Mouse (Mus musculus): ENCODE data around the gene Abcg4. TPM values are rescaled to one million over a fixed set of nuclear protein-coding genes. Genes with fewer than 3 reads are reported as not detected.
A peak's percentile ranks its signal among the peaks of the same experiment; 100 is the strongest.

Abcg4 gene
- total RNA-seq, 2 experiments from 2014 or later: 111 to 314 TPM

DNA sequence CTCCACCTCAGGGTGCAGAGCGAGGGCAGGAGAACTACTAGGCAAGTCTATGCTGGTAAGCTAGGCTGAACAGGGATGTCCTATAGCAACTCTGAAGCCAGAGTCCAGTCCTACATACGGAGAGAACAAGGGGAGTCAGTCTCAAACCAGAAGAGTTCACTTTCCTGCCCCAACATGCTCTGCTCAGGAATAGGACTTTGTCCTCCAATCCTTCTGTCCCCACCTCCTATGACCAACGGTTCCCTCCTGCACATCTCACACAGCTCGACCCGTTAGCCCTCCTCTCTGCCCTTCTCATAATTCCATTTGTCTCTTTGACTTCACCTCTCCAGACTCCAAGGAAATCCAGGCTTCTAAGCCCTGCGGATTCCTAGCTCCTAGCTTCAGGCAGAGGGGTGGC is 40.5 kb downstream of the Abcg4 start:
- ATAC-seq (replicated peaks; ENCODE audit: low FRiP score, poor library complexity, severe bottlenecking): no peak

DNA sequence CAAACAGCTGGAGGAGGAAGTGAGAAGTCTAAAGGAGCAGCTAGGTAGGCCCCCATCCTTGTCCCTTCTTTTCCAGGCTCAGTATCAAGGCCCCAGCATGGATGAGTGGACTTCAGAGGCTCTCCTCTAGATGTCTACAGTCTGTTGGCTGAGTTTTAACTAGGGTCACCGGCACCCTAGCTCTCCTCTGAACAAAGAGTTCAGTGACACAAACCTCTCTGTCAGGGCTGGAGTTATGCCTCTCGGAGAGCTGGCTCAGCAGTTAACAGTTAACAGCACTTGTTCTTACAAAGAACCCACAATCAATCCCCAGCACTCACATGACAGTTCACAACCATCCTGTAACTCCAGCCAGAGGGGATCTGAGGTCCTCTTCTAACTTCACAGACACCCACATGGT is 44.8 kb downstream of the Abcg4 start:
- ATAC-seq (replicated peaks; ENCODE audit: low FRiP score, poor library complexity, severe bottlenecking): no peak

DNA sequence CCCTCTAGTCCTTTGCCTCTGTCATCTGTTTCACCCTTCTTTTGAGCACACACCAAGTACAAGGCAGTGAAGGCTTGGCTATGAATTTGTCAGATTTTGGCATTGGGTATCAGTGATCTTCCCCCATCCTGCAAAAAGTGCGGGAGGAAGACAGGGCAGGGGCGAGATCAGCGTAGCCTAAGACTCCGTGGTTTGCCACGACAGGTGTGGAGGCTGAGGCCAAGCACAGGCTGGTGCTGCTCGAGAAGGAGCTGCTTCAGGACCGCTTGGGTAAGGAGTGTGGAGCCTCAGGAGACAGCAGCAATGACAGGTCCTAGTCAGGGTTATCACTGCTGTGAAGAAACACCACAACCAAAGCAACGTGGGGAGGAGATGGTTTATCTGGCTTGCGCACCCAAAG is 47.0 kb downstream of the Abcg4 start:
- ATAC-seq (replicated peaks; ENCODE audit: low FRiP score, poor library complexity, severe bottlenecking): no peak

DNA sequence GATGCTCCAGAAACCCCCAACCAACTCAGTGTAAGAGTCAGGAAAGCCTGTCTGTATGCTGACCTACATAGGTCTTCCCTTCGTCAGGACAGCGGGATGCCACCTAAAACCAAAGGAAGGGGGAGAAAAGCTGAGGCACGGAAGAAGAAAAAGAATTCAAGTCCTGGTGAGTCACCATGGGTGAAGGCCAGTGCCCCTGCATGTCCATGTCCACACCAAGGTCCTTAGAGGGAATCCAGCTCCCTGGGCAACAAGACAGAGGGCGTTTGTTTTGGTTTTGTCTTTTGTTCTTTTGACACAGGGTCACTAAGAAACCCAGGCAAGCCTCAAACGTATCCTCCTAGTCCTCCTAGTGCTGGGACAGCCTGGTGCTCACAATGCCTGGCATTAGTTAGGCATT is 47.5 kb downstream of the Abcg4 start:
- ATAC-seq (replicated peaks; ENCODE audit: low FRiP score, poor library complexity, severe bottlenecking): no peak

DNA sequence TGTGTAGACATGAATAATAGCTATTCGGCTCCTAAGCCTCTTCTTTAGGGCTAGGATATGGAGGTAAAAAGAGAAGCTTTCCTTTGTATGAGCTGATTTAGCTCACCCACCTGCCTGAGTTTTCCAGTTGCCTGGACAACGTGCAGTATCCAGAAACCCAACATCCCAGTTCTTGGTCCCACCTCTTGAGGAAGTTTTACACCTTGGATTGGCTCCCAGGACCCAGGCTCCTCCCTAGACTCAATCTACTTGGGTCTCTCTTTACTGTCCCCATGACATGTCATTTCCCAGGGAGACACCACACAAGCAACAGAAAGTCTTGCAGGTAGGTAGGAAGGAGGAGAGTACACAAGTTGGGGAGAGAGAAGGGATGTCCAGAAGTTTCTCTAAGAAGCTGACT is 48.0 kb downstream of the Abcg4 start, which contains the start of gene Ccdc153:
TSS of gene Ccdc153 (plus strand) at position 278 of the 400 bp plus-strand sequence.
- ATAC-seq (replicated peaks; ENCODE audit: low FRiP score, poor library complexity, severe bottlenecking): no peak

DNA sequence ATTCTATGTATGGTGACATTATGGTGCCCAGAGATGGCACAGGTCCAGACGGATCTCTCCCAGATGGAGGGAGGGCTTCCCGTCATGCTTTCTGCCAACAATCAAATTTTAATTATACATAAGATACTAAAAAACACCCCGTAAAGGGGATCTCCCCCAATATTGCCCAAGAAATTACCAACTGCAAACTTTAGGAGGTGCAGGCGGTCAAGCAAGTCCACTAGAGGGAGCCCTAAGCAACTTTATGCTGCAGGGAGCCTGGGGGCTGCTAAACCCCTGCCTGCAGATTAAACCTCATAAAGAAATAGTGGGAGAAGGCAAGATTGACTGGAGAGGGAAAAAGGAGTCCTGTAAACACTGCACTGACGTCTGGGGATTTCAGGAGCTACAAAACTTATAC is 49.0 kb downstream of the Abcg4 start:
- no peak; the same call in 1 of the 2 replicates for ATAC-seq (replicated peaks; ENCODE audit: low FRiP score, poor library complexity, severe bottlenecking)

DNA sequence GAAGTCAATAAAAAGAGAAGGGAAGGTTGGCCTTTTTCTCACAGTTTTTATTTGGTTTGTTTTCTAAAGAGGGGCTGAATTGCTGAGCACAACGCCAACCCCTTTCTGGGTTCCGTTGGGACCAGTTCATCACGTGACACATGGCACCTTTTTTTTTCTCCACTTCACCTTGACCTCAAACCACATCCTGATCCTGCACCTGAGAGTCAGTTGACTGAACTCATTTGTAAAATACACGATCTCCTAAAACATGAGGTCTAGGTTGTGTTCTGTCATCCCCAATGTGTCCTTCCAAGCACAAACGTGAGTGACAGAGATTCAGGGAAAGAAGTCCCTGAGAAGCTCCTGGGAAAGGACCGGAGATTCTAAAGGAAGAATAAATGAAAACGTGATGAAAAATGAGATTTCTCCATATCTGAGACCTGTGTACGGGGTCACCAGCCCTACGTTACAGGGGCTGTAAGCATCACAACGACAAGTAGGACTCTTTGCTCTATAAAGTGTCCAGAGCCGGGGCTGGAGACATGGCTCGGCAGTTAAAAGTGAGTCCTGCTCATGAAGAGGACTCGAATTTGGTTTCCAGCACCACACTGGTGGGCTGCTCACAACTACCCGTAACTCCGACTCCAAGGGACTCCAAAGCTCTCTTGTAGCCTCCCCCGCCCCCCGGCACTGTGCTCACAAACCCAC is 49.8 kb downstream of the Abcg4 start:
- no peak for ATAC-seq (replicated peaks; ENCODE audit: low FRiP score, poor library complexity, severe bottlenecking)

DNA sequence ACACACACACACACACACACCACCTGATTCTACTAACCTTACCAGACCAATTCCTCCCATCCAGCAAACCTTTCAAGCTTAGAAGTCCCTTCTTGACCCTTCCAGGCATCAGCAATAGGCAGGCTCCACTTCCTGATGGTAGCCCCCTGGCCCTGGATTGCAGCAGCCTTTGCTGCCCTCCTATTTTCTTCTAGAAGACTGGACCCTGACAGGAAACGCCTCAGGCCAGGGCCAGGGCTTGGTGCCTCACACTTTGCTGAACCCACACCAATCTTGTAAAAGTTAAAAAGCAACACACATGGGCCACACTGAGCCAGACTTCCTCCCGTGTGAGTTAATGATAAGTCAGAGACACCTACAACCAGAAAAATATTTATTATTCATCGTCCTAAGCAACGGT is 51.3 kb downstream of the Abcg4 start:
- ATAC-seq (replicated peaks; ENCODE audit: low FRiP score, poor library complexity, severe bottlenecking): no peak

DNA sequence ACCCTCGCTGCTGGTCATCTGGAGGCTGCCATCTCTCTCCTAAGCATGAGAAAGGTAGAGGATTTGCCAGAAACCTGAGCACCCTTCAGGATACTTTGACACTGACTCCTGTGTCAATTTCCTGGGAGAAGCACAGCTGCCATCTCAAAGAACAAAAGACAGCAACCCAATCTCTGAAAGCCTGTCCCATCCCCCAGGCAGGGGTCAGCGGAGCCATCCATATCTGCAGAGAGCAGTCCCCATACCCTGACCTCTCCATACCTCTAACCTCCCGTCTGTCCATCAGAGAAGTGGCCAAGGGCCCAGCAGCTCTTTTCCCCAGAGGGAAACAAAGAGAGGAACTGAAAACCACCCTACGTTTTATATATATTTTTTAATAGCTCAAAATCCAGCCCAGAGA is 51.8 kb downstream of the Abcg4 start:
- ATAC-seq (replicated peaks; ENCODE audit: low FRiP score, poor library complexity, severe bottlenecking): no peak

DNA sequence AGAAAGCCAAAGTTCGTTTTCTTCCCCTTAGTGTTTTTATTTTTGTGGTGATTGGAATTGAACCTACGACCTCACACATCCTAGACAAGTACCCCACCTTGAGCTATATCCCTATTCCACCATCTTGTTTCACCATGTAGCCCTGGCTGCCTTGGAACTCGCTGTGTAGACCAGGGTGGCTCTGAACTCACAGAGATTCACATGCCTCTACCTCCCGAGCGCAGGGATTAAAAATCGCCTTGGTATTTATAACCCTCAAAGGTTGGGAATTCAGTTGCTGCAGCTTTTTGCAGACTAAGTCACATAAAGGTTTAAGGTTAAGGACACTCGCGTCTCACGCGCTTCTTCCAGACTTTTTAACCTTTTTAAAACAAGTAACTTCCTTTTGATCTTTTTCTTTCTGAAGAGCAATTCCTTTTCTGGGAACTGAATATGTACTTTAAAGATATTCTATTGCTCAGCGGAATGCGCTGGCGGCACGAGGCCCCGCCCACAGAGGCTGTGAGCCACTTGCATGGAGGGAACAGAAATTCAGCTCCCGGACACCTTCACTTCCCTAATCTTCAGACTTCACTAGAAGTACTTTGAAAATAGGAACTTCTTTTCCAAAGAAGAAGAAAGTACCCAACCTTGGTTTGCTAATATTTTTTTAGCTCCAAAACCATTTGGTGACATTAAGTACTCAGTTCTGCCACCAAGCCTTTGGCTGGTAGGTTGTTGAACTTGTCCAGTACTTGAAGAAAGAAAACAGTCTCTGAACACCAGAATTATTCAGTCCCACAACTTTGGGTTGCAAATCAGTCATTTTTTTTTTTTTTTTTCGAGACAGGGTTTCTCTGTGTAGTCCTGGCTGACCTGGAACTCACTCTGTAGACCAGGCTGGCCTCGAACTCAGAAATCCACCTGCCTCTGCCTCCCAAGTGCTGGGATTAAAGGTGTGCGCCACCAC is 53.7 kb downstream of the Abcg4 start:
- peak; percentile 76 for ATAC-seq (replicated peaks; ENCODE audit: low FRiP score, poor library complexity, severe bottlenecking)

DNA sequence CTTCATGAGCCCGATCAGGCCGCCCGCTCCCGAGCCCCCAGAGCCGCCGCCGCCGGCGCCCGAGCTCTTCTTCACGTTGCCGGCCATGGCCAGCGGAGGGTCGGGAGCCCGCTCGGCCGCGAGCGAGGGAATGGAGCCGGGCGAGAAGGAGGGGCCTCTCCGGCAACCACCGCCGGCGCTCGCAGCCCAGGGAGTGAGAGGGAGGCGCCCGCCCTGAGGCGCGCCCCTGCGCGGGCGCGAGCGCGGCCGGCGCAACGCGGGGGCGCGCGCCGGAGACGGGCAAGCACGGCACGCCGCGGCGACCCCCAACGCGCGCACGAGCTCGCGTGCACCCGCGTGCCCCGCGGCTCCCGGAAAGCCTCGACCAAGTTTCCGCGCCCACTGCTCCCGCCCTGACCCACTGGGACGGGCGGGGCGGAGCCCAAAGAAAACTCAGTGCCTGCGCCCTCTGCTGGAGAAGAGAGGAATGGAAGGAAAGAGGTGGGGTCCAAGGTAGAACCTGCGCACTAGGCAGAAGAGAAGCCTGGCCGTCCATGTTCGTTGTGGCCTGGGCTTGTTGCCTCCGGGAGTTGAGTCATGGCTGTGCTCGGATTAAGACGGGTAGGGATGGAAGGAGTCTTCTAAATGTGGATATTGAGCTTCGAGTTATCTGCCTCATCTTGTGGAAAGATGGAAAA is 54.5 kb downstream of the Abcg4 start, which contains the start of gene Cbl:
TSS of gene Cbl (minus strand) at position 248 of the 677 bp plus-strand sequence.
- peak; percentile 85 for ATAC-seq (replicated peaks; ENCODE audit: low FRiP score, poor library complexity, severe bottlenecking)

DNA sequence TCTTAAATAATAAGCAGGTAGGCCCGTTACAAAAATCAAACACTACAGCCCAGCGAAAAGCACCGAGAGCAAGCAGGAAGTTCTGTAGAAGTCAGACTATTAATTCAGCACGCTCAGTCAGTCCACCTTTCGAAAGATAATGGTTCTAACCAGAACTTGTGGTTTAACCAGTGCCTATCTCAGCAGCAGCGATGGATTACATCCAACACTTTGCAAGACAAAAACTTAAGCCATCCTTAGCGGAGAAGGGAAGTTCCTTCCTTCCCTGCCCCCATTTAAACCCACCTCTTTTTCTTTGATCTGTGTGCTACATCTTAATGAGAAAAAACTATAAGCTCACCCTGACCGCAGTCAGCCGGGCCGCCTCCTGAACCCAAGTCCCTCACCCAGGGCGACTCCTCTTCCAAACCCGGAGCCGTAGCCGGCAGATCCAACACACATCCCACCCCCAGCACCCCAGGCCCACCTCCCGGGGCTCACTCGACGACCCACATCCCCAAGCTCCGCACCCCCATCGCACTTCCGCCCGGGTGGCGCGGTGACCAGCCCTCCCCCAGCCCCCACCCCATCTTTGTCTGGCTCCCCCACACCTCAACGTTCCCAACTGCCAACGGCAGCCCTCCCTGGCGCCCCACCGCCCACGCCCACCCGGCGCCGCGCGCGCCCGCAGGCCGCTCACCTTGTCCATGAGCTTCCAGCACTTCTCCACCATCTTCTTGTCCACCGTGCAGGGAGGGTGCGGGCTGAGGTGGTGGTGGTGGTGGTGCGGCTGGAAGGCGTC is 55.2 kb downstream of the Abcg4 start:
- ATAC-seq (replicated peaks; ENCODE audit: low FRiP score, poor library complexity, severe bottlenecking): peak; percentile 23

DNA sequence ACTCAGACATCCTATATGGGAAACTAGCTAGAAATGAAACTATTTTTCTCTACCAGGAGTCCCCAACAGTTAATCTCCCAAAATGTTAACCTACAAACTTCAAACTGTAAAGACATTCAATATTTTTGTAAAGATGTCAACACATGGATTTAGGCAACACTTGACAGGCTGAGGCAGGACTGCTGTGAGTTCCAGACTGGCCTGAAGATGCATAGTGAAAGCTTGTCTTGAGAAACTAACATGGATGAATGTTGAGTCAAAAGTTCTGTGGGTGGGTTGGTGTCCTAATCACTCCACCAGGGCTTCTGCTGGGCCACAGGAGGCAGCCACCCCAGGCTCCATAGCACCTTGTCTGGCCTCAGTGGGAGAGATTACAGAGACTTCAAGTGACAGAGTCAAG is 56.8 kb downstream of the Abcg4 start:
- no peak for ATAC-seq (replicated peaks; ENCODE audit: low FRiP score, poor library complexity, severe bottlenecking)

DNA sequence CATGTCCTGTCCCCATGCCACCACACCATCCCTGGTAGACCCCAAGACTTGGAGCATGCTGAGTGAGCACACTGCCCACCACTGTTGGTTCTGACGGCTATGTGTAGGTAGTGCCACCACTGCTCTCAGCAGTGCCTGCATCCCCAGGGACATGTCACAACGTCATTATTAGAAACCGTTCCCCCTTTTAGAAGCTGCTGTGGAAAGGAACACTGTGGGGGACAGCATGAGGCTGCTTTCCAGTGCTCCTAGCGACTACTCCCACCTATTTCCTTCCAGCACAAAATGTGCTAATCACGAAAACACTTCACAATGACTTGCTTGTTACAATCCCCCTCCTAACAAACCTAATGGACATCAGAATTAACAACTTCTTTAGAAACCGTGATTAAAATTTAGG is 62.4 kb downstream of the Abcg4 start:
- no peak for ATAC-seq (replicated peaks; ENCODE audit: low FRiP score, poor library complexity, severe bottlenecking)

Other genes with a start within 250 kb of the Abcg4 start
- 11.9 and 33.1 TPM in 2 replicates for gene Thy1, start 245.2 kb downstream of the Abcg4 start, total RNA-seq (2015; ENCODE audit: low replicate concordance)
- gene Thy1, start 245.2 kb downstream of the Abcg4 start, total RNA-seq (2017; ENCODE audit: low replicate concordance): 1.0 and 7.8 TPM in 2 replicates
- not detected in 2 replicates for gene Usp2, start 221.6 kb downstream of the Abcg4 start, total RNA-seq (2015; ENCODE audit: low replicate concordance)
- 1.8 TPM in 1 of 2 replicates, not detected in the other for gene Usp2, start 221.6 kb downstream of the Abcg4 start, total RNA-seq (2017; ENCODE audit: low replicate concordance)
- not detected in 2 replicates for gene Mfrp, start 186.9 kb downstream of the Abcg4 start, total RNA-seq (2015; ENCODE audit: low replicate concordance)
- gene Mfrp, start 186.9 kb downstream of the Abcg4 start, total RNA-seq (2017; ENCODE audit: low replicate concordance): not detected in 2 replicates
- gene C1qtnf5, start 181.4 kb downstream of the Abcg4 start, total RNA-seq (2015; ENCODE audit: low replicate concordance): not detected in 2 replicates
- 1.4 TPM in 1 of 2 replicates, not detected in the other for gene C1qtnf5, start 181.4 kb downstream of the Abcg4 start, total RNA-seq (2017; ENCODE audit: low replicate concordance)
- not detected in 2 replicates for gene Gm49380, start 175.1 kb downstream of the Abcg4 start, total RNA-seq (2015; ENCODE audit: low replicate concordance)
- 1.4 TPM in 1 of 2 replicates, not detected in the other for gene Gm49380, start 175.1 kb downstream of the Abcg4 start, total RNA-seq (2017; ENCODE audit: low replicate concordance)
- gene Rnf26, start 175.1 kb downstream of the Abcg4 start, total RNA-seq (2015; ENCODE audit: low replicate concordance): 83.4 and 94.4 TPM in 2 replicates
- 43.9 and 53.3 TPM in 2 replicates for gene Rnf26, start 175.1 kb downstream of the Abcg4 start, total RNA-seq (2017; ENCODE audit: low replicate concordance)
- not detected in 2 replicates for gene Mcam, start 154.1 kb downstream of the Abcg4 start, total RNA-seq (2015; ENCODE audit: low replicate concordance)
- 0.30 TPM in 1 of 2 replicates, not detected in the other for gene Mcam, start 154.1 kb downstream of the Abcg4 start, total RNA-seq (2017; ENCODE audit: low replicate concordance)
- 43.2 TPM in 2 replicates for gene Cbl, start 54.6 kb downstream of the Abcg4 start, total RNA-seq (2015; ENCODE audit: low replicate concordance)
- 16.2 and 21.3 TPM in 2 replicates for gene Cbl, start 54.6 kb downstream of the Abcg4 start, total RNA-seq (2017; ENCODE audit: low replicate concordance)
- gene Ccdc153, start 47.9 kb downstream of the Abcg4 start, total RNA-seq (2015; ENCODE audit: low replicate concordance): not detected in 2 replicates
- gene Ccdc153, start 47.9 kb downstream of the Abcg4 start, total RNA-seq (2017; ENCODE audit: low replicate concordance): not detected in 2 replicates
- gene Pdzd3, start 37.1 kb downstream of the Abcg4 start, total RNA-seq (2015; ENCODE audit: low replicate concordance): not detected in 2 replicates
- not detected in 2 replicates for gene Pdzd3, start 37.1 kb downstream of the Abcg4 start, total RNA-seq (2017; ENCODE audit: low replicate concordance)
- gene Nlrx1, start 20.0 kb downstream of the Abcg4 start, total RNA-seq (2015; ENCODE audit: low replicate concordance): 0.84 and 2.5 TPM in 2 replicates
- 1.2 and 2.6 TPM in 2 replicates for gene Nlrx1, start 20.0 kb downstream of the Abcg4 start, total RNA-seq (2017; ENCODE audit: low replicate concordance)
- gene Hinfp, start 17.1 kb upstream of the Abcg4 start, total RNA-seq (2015; ENCODE audit: low replicate concordance): 37.5 and 59.1 TPM in 2 replicates
- 35.2 and 65.6 TPM in 2 replicates for gene Hinfp, start 17.1 kb upstream of the Abcg4 start, total RNA-seq (2017; ENCODE audit: low replicate concordance)
- 46.1 and 54.8 TPM in 2 replicates for gene C2cd2l, start 31.7 kb upstream of the Abcg4 start, total RNA-seq (2015; ENCODE audit: low replicate concordance)
- gene C2cd2l, start 31.7 kb upstream of the Abcg4 start, total RNA-seq (2017; ENCODE audit: low replicate concordance): 70.0 and 83.0 TPM in 2 replicates
- gene Dpagt1, start 37.4 kb upstream of the Abcg4 start, total RNA-seq (2015; ENCODE audit: low replicate concordance): 5.4 and 11.5 TPM in 2 replicates
- gene Dpagt1, start 37.4 kb upstream of the Abcg4 start, total RNA-seq (2017; ENCODE audit: low replicate concordance): 1.0 and 7.8 TPM in 2 replicates
- 455 and 495 TPM in 2 replicates for gene H2afx, start 46.1 kb upstream of the Abcg4 start, total RNA-seq (2015; ENCODE audit: low replicate concordance)
- gene H2afx, start 46.1 kb upstream of the Abcg4 start, total RNA-seq (2017; ENCODE audit: low replicate concordance): 1,704 and 2,100 TPM in 2 replicates
- gene Hmbs, start 55.6 kb upstream of the Abcg4 start, total RNA-seq (2015; ENCODE audit: low replicate concordance): 2,720 and 2,790 TPM in 2 replicates
- 1,215 and 1,747 TPM in 2 replicates for gene Hmbs, start 55.6 kb upstream of the Abcg4 start, total RNA-seq (2017; ENCODE audit: low replicate concordance)
- 2.5 and 6.7 TPM in 2 replicates for gene Vps11, start 73.1 kb upstream of the Abcg4 start, total RNA-seq (2015; ENCODE audit: low replicate concordance)
- gene Vps11, start 73.1 kb upstream of the Abcg4 start, total RNA-seq (2017; ENCODE audit: low replicate concordance): 9.5 and 15.7 TPM in 2 replicates
- 15.1 and 40.0 TPM in 2 replicates for gene Hyou1, start 90.9 kb upstream of the Abcg4 start, total RNA-seq (2015; ENCODE audit: low replicate concordance)
- gene Hyou1, start 90.9 kb upstream of the Abcg4 start, total RNA-seq (2017; ENCODE audit: low replicate concordance): 25.1 and 34.4 TPM in 2 replicates
- 0.72 and 5.0 TPM in 2 replicates for gene Slc37a4, start 108.2 kb upstream of the Abcg4 start, total RNA-seq (2015; ENCODE audit: low replicate concordance)
- gene Slc37a4, start 108.2 kb upstream of the Abcg4 start, total RNA-seq (2017; ENCODE audit: low replicate concordance): 9.1 and 16.1 TPM in 2 replicates
- 682 and 851 TPM in 2 replicates for gene Rps25, start 118.5 kb upstream of the Abcg4 start, total RNA-seq (2015; ENCODE audit: low replicate concordance)
- 327 and 425 TPM in 2 replicates for gene Rps25, start 118.5 kb upstream of the Abcg4 start, total RNA-seq (2017; ENCODE audit: low replicate concordance)
- 19.5 and 34.8 TPM in 2 replicates for gene Trappc4, start 119.0 kb upstream of the Abcg4 start, total RNA-seq (2015; ENCODE audit: low replicate concordance)
- 5.8 and 52.0 TPM in 2 replicates for gene Trappc4, start 119.0 kb upstream of the Abcg4 start, total RNA-seq (2017; ENCODE audit: low replicate concordance)
- gene Ccdc84, start 130.0 kb upstream of the Abcg4 start, total RNA-seq (2015; ENCODE audit: low replicate concordance): 32.1 and 61.2 TPM in 2 replicates
- 25.3 and 25.9 TPM in 2 replicates for gene Ccdc84, start 130.0 kb upstream of the Abcg4 start, total RNA-seq (2017; ENCODE audit: low replicate concordance)
- gene Foxr1, start 152.5 kb upstream of the Abcg4 start, total RNA-seq (2015; ENCODE audit: low replicate concordance): not detected in 2 replicates
- not detected in 2 replicates for gene Foxr1, start 152.5 kb upstream of the Abcg4 start, total RNA-seq (2017; ENCODE audit: low replicate concordance)
- not detected in 2 replicates for gene Upk2, start 166.4 kb upstream of the Abcg4 start, total RNA-seq (2015; ENCODE audit: low replicate concordance)
- gene Upk2, start 166.4 kb upstream of the Abcg4 start, total RNA-seq (2017; ENCODE audit: low replicate concordance): not detected in 2 replicates
- 0.36 and 2.5 TPM in 2 replicates for gene Bcl9l, start 194.2 kb upstream of the Abcg4 start, total RNA-seq (2015; ENCODE audit: low replicate concordance)
- gene Bcl9l, start 194.2 kb upstream of the Abcg4 start, total RNA-seq (2017; ENCODE audit: low replicate concordance): 1.2 and 1.7 TPM in 2 replicates